Mouse (Mus musculus): Measurements from ENCODE around the gene Gpn2.

DNA sequence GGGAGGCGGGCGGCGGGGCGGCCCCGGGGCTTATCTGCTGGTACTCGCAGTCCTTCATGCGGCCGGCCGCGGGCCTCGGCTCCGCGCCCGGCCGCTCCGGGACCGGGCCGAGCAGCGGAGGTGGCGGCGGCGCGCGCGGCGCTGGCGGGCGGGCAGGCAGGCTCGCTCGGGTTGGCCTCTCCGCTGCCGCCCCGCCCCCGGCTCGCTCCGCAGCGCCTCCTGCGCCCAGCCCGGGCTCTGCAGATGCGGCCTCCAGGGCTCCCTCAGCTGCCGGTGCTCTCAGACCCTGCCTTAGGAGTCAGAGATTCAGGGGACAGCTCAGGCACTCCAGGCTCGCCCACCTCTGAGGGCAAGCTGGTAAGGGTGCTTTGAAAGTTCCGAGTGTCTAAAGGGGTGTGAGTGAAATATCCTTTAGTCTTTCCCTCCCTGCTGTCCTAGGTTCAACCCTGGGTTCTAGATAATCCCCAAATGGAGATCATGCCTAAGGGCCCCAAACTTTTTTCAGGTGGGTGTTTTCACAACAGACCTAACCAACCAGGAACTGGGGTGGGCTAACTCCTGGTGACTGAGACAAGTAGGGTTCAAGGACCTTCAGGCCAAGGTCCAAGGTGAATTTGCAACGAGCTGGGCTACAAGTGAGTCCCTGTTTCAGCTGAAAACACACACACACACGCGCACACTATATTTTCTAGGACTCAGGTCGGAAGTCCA is 49.3 kb downstream of the Gpn2 start:
- TF ChIP-seq GATA1 (IDR thresholded peaks at IDR 0.05; ENCODE audit: borderline replicate concordance, low read length) (no peak), TAL1 (conservative IDR thresholded peaks at IDR 0.05; ENCODE audit: low read depth, low read length) (no peak), CTCF (IDR thresholded peaks at IDR 0.05; ENCODE audit: low read depth, low read length) (peak; percentile 55; the same call in 1 of the 2 replicates), GATA2 (IDR thresholded peaks at IDR 0.05; ENCODE audit: borderline replicate concordance, low read depth, low read length) (no peak)

All from G1E (cell line).